Mouse (Mus musculus): ENCODE measurements around the gene Eaf1. TPM values are rescaled to one million over a fixed set of nuclear protein-coding genes. Genes with fewer than 3 reads are reported as not detected.

Eaf1 gene
- total RNA-seq, 2 experiments from 2014 or later: 12.2 to 12.6 TPM

Other genes with a start within 250 kb of the Eaf1 start
- gene Phf7, start 243.1 kb upstream of the Eaf1 start, total RNA-seq (2021): 1 to 10 TPM; 4.3 to 4.6 TPM
- gene Bap1, start 242.9 kb upstream of the Eaf1 start, total RNA-seq (2021): 10 to 100 TPM; 47.3 to 47.5 TPM
- gene Dnah1, start 170.5 kb upstream of the Eaf1 start, total RNA-seq (2021): under 1 TPM; 0.07 to 0.14 TPM
- gene Capn7, start 157.8 kb upstream of the Eaf1 start, total RNA-seq (2021): 10 to 100 TPM; 31.3 to 31.5 TPM
- gene Sh3bp5, start 58.3 kb upstream of the Eaf1 start, total RNA-seq (2021): 10 to 100 TPM; 44.4 to 47.3 TPM
- 10 to 100 TPM; 11.6 to 12.3 TPM for gene Mettl6, start 641 bp downstream of the Eaf1 start, total RNA-seq (2021)
- 1 to 10 TPM; 7.1 to 9.5 TPM for gene Colq, start 96.9 kb downstream of the Eaf1 start, total RNA-seq (2021)
- gene Gm49387, start 146.5 kb downstream of the Eaf1 start, total RNA-seq (2021): 1 to 10 TPM in 1 of 2 experiments, under 1 TPM in 1; 0.85 to 1.2 TPM
- gene Btd, start 146.6 kb downstream of the Eaf1 start, total RNA-seq (2021): 10 to 100 TPM; 11.0 to 13.8 TPM
- gene Hacl1, start 146.9 kb downstream of the Eaf1 start, total RNA-seq (2021): 10 to 100 TPM in 1 of 2 experiments, 1 to 10 TPM in 1; 8.8 to 13.1 TPM